Mouse (Mus musculus): Measurements from ENCODE around the gene Ugt1a5. TPM values are rescaled to one million over a fixed set of nuclear protein-coding genes. Genes with fewer than 3 reads are reported as not detected.

Ugt1a5 gene
- polyA plus RNA-seq, 1 experiment from 2014 or later: not detected

- Histone ChIP-seq H3K4me3 (replicated peaks; ENCODE audit: low read depth, low read length) (no peak overlapping the region), H3K27ac (replicated peaks; ENCODE audit: low read depth, low read length) (no peak overlapping the region), H3K9me3 (ENCODE audit: control insufficient read depth, low read length) (peaks cover 100% of the 10 kb centered on the region), H3K27me3 (ENCODE audit: control insufficient read depth, insufficient read depth, low read length) (no peaks in the 10 kb centered on the region), H3K4me1 (ENCODE audit: control insufficient read depth, insufficient read depth, low read length) (no peaks in the 10 kb centered on the region), H3K4me2 (ENCODE audit: low read length) (no peak overlapping the region), H3K36me3 (ENCODE audit: control insufficient read depth, insufficient read depth, low read length) (no peaks in the 10 kb centered on the region), H3K9ac (replicated peaks; ENCODE audit: low read length) (no peak overlapping the region)
- no peak for ATAC-seq (ENCODE audit: low FRiP score, low TSS enrichment)
- no peak for DNase-seq
- WGBS: 75% methylated on average over 6 of the region's 6 CpGs
Observed at GRCm38 (mm10) chr1:88230981-88231802, 65.4 kb downstream of the Ugt1a5 start.

- Histone ChIP-seq H3K4me2 (ENCODE audit: low read length) (no peak overlapping the region), H3K9me3 (ENCODE audit: control insufficient read depth, low read length) (peaks cover 98% of the 10 kb centered on the region), H3K9ac (replicated peaks; ENCODE audit: low read length) (no peak overlapping the region), H3K27me3 (ENCODE audit: control insufficient read depth, insufficient read depth, low read length) (no peaks in the 10 kb centered on the region), H3K36me3 (ENCODE audit: control insufficient read depth, insufficient read depth, low read length) (no peaks in the 10 kb centered on the region), H3K27ac (replicated peaks; ENCODE audit: low read depth, low read length) (no peak overlapping the region), H3K4me3 (replicated peaks; ENCODE audit: low read depth, low read length) (no peak overlapping the region), H3K4me1 (ENCODE audit: control insufficient read depth, insufficient read depth, low read length) (no peaks in the 10 kb centered on the region)
- ATAC-seq (ENCODE audit: low FRiP score, low TSS enrichment): no peak
- 68% methylated on average over 7 of the region's 7 CpGs for WGBS
- no peak for DNase-seq
Observed at GRCm38 (mm10) chr1:88231803-88232499, 66.1 kb downstream of the Ugt1a5 start.

GRCm38 (mm10) chr1:88232664-88233380, 67.0 kb downstream of the Ugt1a5 start:
- 53% methylated on average over 3 of the region's 3 CpGs for WGBS
- no peaks in the 10 kb centered on the region for H3K27me3 ChIP-seq (ENCODE audit: control insufficient read depth, insufficient read depth, low read length)
- H3K9ac ChIP-seq (replicated peaks; ENCODE audit: low read length): no peak overlapping the region
- H3K27ac ChIP-seq (replicated peaks; ENCODE audit: low read depth, low read length): no peak overlapping the region
- ATAC-seq (ENCODE audit: low FRiP score, low TSS enrichment) (no peak), DNase-seq (no peak)
- H3K9me3 ChIP-seq (ENCODE audit: control insufficient read depth, low read length): peaks cover 98% of the 10 kb centered on the region
- H3K4me2 ChIP-seq (ENCODE audit: low read length): no peak overlapping the region
- no peaks in the 10 kb centered on the region for H3K36me3 ChIP-seq (ENCODE audit: control insufficient read depth, insufficient read depth, low read length)
- no peaks in the 10 kb centered on the region for H3K4me1 ChIP-seq (ENCODE audit: control insufficient read depth, insufficient read depth, low read length)
- no peak overlapping the region for H3K4me3 ChIP-seq (replicated peaks; ENCODE audit: low read depth, low read length)

GRCm38 (mm10) chr1:88233421-88234247, 67.8 kb downstream of the Ugt1a5 start:
- Histone ChIP-seq H3K27me3 (ENCODE audit: control insufficient read depth, insufficient read depth, low read length) (no peaks in the 10 kb centered on the region), H3K4me2 (ENCODE audit: low read length) (no peak overlapping the region), H3K9ac (replicated peaks; ENCODE audit: low read length) (no peak overlapping the region), H3K4me3 (replicated peaks; ENCODE audit: low read depth, low read length) (no peak overlapping the region), H3K36me3 (ENCODE audit: control insufficient read depth, insufficient read depth, low read length) (no peaks in the 10 kb centered on the region), H3K4me1 (ENCODE audit: control insufficient read depth, insufficient read depth, low read length) (no peaks in the 10 kb centered on the region), H3K9me3 (ENCODE audit: control insufficient read depth, low read length) (peaks cover 98% of the 10 kb centered on the region), H3K27ac (replicated peaks; ENCODE audit: low read depth, low read length) (no peak overlapping the region)
- no peak for DNase-seq
- WGBS: 67% methylated on average over 14 of the region's 14 CpGs
- ATAC-seq (ENCODE audit: low FRiP score, low TSS enrichment): 0 out of 2 replicates have a peak, but pooled peaks have one; percentile 4

- Histone ChIP-seq H3K4me1 (ENCODE audit: control insufficient read depth, insufficient read depth, low read length) (no peaks in the 10 kb centered on the region), H3K36me3 (ENCODE audit: control insufficient read depth, insufficient read depth, low read length) (no peaks in the 10 kb centered on the region), H3K4me2 (ENCODE audit: low read length) (no peak overlapping the region), H3K27me3 (ENCODE audit: control insufficient read depth, insufficient read depth, low read length) (no peaks in the 10 kb centered on the region), H3K4me3 (replicated peaks; ENCODE audit: low read depth, low read length) (no peak overlapping the region), H3K9me3 (ENCODE audit: control insufficient read depth, low read length) (peaks cover 98% of the 10 kb centered on the region), H3K27ac (replicated peaks; ENCODE audit: low read depth, low read length) (no peak overlapping the region), H3K9ac (replicated peaks; ENCODE audit: low read length) (no peak overlapping the region)
- ATAC-seq (ENCODE audit: low FRiP score, low TSS enrichment): no peak
- WGBS: 66% methylated on average over 4 of the region's 4 CpGs
- no peak for DNase-seq
Observed at GRCm38 (mm10) chr1:88234248-88234610, 68.4 kb downstream of the Ugt1a5 start.

- ATAC-seq (ENCODE audit: low FRiP score, low TSS enrichment): 0 out of 2 replicates have a peak, but pooled peaks have one; percentile 0
- H3K4me3 ChIP-seq (replicated peaks; ENCODE audit: low read depth, low read length): no peak overlapping the region
- DNase-seq: no peak
- no peak overlapping the region for H3K9ac ChIP-seq (replicated peaks; ENCODE audit: low read length)
- no peaks in the 10 kb centered on the region for H3K27me3 ChIP-seq (ENCODE audit: control insufficient read depth, insufficient read depth, low read length)
- 43% methylated on average over 5 of the region's 5 CpGs for WGBS
- H3K9me3 ChIP-seq (ENCODE audit: control insufficient read depth, low read length): peaks cover 98% of the 10 kb centered on the region
- H3K4me1 ChIP-seq (ENCODE audit: control insufficient read depth, insufficient read depth, low read length): no peaks in the 10 kb centered on the region
- H3K36me3 ChIP-seq (ENCODE audit: control insufficient read depth, insufficient read depth, low read length): no peaks in the 10 kb centered on the region
- H3K4me2 ChIP-seq (ENCODE audit: low read length): no peak overlapping the region
- H3K27ac ChIP-seq (replicated peaks; ENCODE audit: low read depth, low read length): no peak overlapping the region
Observed at GRCm38 (mm10) chr1:88234646-88235045, 68.8 kb downstream of the Ugt1a5 start.

GRCm38 (mm10) chr1:88235046-88235893, 69.5 kb downstream of the Ugt1a5 start:
- DNase-seq (no peak), ATAC-seq (ENCODE audit: low FRiP score, low TSS enrichment) (0 out of 2 replicates have a peak, but pooled peaks have one; percentile 5)
- Histone ChIP-seq H3K4me2 (ENCODE audit: low read length) (no peak overlapping the region), H3K4me1 (ENCODE audit: control insufficient read depth, insufficient read depth, low read length) (no peaks in the 10 kb centered on the region), H3K4me3 (replicated peaks; ENCODE audit: low read depth, low read length) (no peak overlapping the region), H3K36me3 (ENCODE audit: control insufficient read depth, insufficient read depth, low read length) (no peaks in the 10 kb centered on the region), H3K9me3 (ENCODE audit: control insufficient read depth, low read length) (peaks cover 98% of the 10 kb centered on the region), H3K9ac (replicated peaks; ENCODE audit: low read length) (no peak overlapping the region), H3K27me3 (ENCODE audit: control insufficient read depth, insufficient read depth, low read length) (no peaks in the 10 kb centered on the region), H3K27ac (replicated peaks; ENCODE audit: low read depth, low read length) (no peak overlapping the region)
- 65% methylated on average over 11 of the region's 11 CpGs for WGBS

All from midbrain, embryonic 14.5 days (tissue).